Mouse (Mus musculus) cortical plate, adult 2 months (tissue): Measurements from ENCODE around the gene Usp7.

ENCODE experiments used
- CTCF ChIP-seq: fragments of 200-500 bp; IDR thresholded peaks from 2 replicates; pipeline ENCODE4 v1.5.1; 2011; ENCODE audit warnings: mild to moderate bottlenecking, control low read depth, low read length; ENCODE audit not compliant: insufficient read depth; ENCODE audit errors: extremely low read depth
- POLR2A ChIP-seq: fragments of 200-500 bp; IDR thresholded peaks from 2 replicates; pipeline ENCODE4 v1.6.1; 2011; ENCODE audit warnings: mild to moderate bottlenecking, low read length, control low read depth; ENCODE audit not compliant: insufficient read depth; ENCODE audit errors: extremely low read depth

DNA sequence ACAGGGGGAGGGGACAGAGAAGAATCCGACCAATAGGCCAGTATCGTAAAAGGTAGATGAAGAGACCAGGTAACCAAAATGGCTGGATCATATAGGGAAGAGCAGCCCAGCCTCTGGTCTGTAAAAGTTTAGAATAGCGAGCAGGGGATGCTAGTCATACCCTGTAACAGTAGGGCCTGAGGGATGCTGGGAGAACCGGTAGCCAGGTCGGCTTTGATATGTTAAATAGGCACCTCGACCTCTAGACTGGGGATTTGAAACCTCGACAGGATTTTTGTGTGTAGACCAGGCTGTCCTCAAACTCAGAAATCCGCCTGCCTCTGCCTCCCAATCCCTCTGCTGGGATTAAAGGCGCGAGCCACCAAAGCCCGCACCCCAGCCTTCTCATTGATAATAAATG lies 15.5 kb downstream of the Usp7 start:
- no peak for TF ChIP-seq POLR2A
- TF ChIP-seq CTCF, result no peak
